Mouse (Mus musculus): ENCODE data around the gene Lrrc52. TPM values are rescaled to one million over a fixed set of nuclear protein-coding genes. Genes with fewer than 3 reads are reported as not detected.

Lrrc52 gene
- polyA plus RNA-seq, 1 experiment: not detected

DNA sequence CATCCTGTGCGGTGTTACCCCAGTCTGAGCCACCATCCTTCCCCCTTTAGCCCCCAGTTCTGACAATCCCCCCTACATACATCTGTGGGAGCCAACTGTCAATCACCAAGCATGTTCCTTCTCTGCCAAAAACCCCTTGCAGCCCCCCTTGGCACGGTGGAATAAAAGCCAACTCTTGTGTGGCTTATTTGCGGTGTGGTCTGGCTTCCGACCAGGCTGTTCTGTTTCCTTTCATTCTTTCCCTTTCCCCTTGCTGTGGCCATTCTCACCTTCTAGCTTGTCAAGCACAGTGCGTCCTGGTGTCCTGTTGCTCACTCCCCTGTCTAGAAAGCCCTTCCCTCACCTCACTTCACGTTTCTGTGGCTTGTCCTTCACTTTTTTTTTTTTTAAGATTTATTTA, 14.1 kb downstream of the Lrrc52 start:
- Histone ChIP-seq H3K4me3 (ENCODE audit: insufficient read depth, low read depth, low read length) (no peak overlapping the region), H3K4me1 (ENCODE audit: control insufficient read depth, insufficient read depth, insufficient read length, low read length) (no peaks in the 10 kb centered on the region), H3K27ac (replicated peaks; ENCODE audit: low read depth, low read length) (no peak overlapping the region)

- H3K27ac ChIP-seq (replicated peaks; ENCODE audit: low read depth, low read length): no peak overlapping the region
- no peak overlapping the region for H3K4me3 ChIP-seq (ENCODE audit: insufficient read depth, low read depth, low read length)
- H3K4me1 ChIP-seq (ENCODE audit: control insufficient read depth, insufficient read depth, insufficient read length, low read length): no peaks in the 10 kb centered on the region
Measured at GRCm38 (mm10) chr1:167448598-167448997, 18.0 kb downstream of the Lrrc52 start.

DNA sequence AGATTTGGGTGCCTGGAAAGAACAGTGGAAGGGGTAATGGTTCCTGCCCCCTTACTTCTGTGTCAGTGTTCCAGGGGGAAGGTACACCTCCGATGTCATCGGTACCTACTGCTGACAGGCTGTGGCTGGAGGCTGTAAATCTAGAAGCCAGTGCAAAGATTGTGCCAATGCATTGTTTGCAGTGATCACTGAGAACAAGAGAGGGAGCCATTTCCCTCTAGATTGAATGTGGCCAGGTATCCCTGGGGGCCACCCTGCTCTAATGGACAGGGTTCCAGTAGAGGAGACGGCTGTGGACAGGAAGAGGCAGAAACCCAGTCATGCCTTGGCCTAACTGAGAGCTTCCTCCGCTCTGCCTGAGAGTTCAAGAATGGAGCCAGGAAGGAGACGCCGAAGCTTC, 18.5 kb downstream of the Lrrc52 start:
- no peaks in the 10 kb centered on the region for H3K4me1 ChIP-seq (ENCODE audit: control insufficient read depth, insufficient read depth, insufficient read length, low read length)
- no peak overlapping the region for H3K4me3 ChIP-seq (ENCODE audit: insufficient read depth, low read depth, low read length)
- no peak overlapping the region for H3K27ac ChIP-seq (replicated peaks; ENCODE audit: low read depth, low read length)

- H3K27ac ChIP-seq (replicated peaks; ENCODE audit: low read depth, low read length): no peak overlapping the region
- H3K4me3 ChIP-seq (ENCODE audit: insufficient read depth, low read depth, low read length): no peak overlapping the region
- no peaks in the 10 kb centered on the region for H3K4me1 ChIP-seq (ENCODE audit: control insufficient read depth, insufficient read depth, insufficient read length, low read length)
Measured at GRCm38 (mm10) chr1:167446516-167446915, 20.1 kb downstream of the Lrrc52 start.

- Histone ChIP-seq H3K4me3 (ENCODE audit: insufficient read depth, low read depth, low read length) (no peak overlapping the region), H3K27ac (replicated peaks; ENCODE audit: low read depth, low read length) (no peak overlapping the region), H3K4me1 (ENCODE audit: control insufficient read depth, insufficient read depth, insufficient read length, low read length) (no peaks in the 10 kb centered on the region)
Measured at GRCm38 (mm10) chr1:167445167-167445566, 21.4 kb downstream of the Lrrc52 start.

- Histone ChIP-seq H3K4me1 (ENCODE audit: control insufficient read depth, insufficient read depth, insufficient read length, low read length) (no peaks in the 10 kb centered on the region), H3K4me3 (ENCODE audit: insufficient read depth, low read depth, low read length) (no peak overlapping the region), H3K27ac (replicated peaks; ENCODE audit: low read depth, low read length) (no peak overlapping the region)
Measured at GRCm38 (mm10) chr1:167438231-167438885, 28.2 kb downstream of the Lrrc52 start.

- no peaks in the 10 kb centered on the region for H3K4me1 ChIP-seq (ENCODE audit: control insufficient read depth, insufficient read depth, insufficient read length, low read length)
- no peak overlapping the region for H3K27ac ChIP-seq (replicated peaks; ENCODE audit: low read depth, low read length)
- H3K4me3 ChIP-seq (ENCODE audit: insufficient read depth, low read depth, low read length): no peak overlapping the region
Measured at GRCm38 (mm10) chr1:167437091-167437490, 29.5 kb downstream of the Lrrc52 start.

DNA sequence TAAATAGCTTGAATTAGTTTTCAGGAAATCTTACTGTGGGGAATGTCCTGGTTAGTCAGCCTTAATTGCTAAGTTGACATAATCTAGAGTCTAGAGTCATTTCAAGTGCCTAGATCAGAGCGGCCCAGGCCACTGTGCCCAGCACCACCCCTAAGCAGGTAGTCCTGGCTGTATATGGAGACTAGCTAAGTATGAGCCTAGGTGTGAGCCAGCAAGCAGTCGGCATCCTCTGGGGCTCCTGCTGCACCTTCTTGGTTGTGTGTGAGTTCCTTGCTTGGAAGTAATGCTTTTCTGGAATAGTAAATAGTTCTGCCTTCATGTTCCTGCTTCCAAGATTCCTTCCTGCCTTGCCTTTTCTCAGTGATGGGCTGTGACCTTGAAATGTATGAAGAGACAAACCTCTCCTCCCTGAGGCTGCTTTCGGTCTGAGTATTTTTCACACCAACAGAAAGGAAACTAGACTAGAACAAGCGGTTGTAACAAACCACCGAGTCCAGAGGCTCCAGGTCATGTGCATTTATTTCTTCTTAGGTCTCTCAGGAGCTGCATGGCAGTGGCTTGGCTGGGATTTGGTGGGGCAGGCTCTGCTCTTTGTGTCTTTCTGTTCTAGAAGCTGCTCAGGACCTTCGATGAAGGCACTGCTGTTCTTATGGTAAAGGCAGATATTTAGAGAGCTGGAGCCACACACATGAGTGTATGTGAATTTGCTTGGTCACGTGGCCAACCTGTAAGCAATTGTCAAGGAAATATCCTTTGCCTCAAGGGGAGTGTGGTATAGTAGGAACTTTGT, 30.2 kb downstream of the Lrrc52 start:
- Histone ChIP-seq H3K4me3 (ENCODE audit: insufficient read depth, low read depth, low read length) (no peak overlapping the region), H3K27ac (replicated peaks; ENCODE audit: low read depth, low read length) (no peak overlapping the region), H3K4me1 (ENCODE audit: control insufficient read depth, insufficient read depth, insufficient read length, low read length) (no peaks in the 10 kb centered on the region)

- Histone ChIP-seq H3K4me1 (ENCODE audit: control insufficient read depth, insufficient read depth, insufficient read length, low read length) (no peaks in the 10 kb centered on the region; the same call in 1 of the 2 replicates), H3K4me3 (ENCODE audit: insufficient read depth, low read depth, low read length) (no peak overlapping the region), H3K27ac (replicated peaks; ENCODE audit: low read depth, low read length) (no peak overlapping the region)
Measured at GRCm38 (mm10) chr1:167434931-167435330, 31.6 kb downstream of the Lrrc52 start.

DNA sequence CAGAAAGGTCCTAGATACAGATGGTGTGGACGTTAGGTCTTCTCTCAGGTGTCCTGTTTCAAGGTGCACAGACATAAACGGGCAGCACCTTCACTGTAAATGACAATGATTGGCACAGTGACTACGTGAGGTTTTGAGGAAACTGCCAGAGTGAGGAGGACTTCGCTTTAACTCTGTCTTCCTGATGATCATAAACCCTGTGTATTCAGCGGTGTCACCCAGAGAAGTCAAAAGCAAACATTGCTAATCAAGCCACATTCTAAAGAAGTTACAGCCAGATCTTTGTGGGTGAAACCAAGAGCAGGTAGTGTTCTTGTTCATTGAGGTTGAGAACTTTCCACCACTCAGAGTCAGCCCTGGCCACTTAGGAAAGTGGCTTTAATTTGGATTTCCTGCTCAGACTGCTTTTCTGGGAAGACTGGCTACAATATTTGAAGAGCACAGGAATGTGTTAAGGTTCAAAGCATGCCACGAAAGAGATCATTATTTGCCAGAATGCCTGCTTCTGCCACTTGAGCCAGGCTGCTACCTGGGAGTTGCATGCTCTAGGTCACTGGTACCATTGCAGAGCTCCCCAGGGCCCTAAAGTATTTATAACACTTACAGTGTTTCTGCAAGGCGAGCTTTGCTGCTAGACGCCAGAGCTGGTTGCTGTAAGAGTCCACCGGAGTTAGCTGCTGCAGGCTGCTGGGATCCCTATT, 35.5 kb downstream of the Lrrc52 start:
- Histone ChIP-seq H3K4me3 (ENCODE audit: insufficient read depth, low read depth, low read length) (no peak overlapping the region), H3K4me1 (ENCODE audit: control insufficient read depth, insufficient read depth, insufficient read length, low read length) (no peaks in the 10 kb centered on the region; the same call in 1 of the 2 replicates), H3K27ac (replicated peaks; ENCODE audit: low read depth, low read length) (no peak overlapping the region)

- Histone ChIP-seq H3K4me3 (ENCODE audit: insufficient read depth, low read depth, low read length) (no peak overlapping the region), H3K27ac (replicated peaks; ENCODE audit: low read depth, low read length) (no peak overlapping the region), H3K4me1 (ENCODE audit: control insufficient read depth, insufficient read depth, insufficient read length, low read length) (no peaks in the 10 kb centered on the region; the same call in 1 of the 2 replicates)
Measured at GRCm38 (mm10) chr1:167426681-167427080, 39.9 kb downstream of the Lrrc52 start.

DNA sequence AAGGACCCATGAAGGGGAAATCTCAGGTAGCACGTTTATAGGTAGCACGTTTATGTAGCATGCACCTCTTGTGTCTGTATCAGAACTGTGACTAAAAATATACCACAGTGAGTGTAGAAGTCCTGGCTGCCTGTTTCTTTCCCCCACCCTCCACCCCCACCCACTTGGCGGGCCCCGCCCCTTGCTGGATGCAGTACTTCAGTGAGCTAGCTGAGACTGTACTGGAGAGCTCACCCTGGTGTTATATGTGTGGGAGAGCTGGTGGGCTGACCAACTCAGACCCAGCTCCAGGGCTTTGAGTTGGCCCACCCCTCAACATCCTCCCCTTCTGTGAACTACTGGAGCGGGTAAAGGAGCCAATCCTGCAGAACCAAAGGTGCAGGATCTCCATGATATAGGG, 41.0 kb downstream of the Lrrc52 start:
- Histone ChIP-seq H3K4me1 (ENCODE audit: control insufficient read depth, insufficient read depth, insufficient read length, low read length) (no peaks in the 10 kb centered on the region; the same call in 1 of the 2 replicates), H3K27ac (replicated peaks; ENCODE audit: low read depth, low read length) (no peak overlapping the region), H3K4me3 (ENCODE audit: insufficient read depth, low read depth, low read length) (no peak overlapping the region)

DNA sequence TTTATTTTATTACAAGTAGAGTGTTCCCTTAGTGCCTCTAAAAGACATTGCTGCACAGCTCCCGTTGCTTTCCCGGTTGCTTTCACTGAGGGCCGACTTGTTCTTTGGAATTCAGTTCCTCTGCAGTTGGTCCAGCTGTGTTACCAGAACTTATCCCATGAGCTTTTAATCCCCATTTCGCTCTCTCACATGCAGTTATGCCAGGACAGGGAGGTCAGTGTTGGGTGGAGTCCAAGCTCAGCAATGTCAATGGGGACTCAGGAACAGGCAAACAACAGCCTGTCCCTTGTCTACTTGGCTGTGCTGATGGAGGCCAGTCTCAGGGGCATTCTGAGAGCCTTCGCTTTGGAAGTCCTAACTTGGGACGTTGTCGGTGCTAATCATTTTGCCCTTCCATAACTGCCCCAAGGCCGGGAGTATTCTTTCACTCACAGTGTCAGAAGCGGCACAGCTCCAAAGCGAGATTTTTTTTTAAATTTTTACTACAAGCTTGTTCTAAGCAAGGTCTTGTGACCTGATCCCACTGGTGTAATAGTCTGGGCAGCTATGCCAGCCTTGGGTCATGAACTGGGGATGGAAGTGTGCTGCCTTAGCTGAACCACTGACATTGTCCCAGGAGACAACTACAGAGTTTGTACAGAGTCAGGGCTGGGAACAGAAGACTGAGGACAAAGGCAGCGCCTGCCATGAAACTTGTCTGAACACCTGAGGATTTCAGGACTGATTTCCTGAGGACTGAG, 43.9 kb downstream of the Lrrc52 start:
- Histone ChIP-seq H3K4me3 (ENCODE audit: insufficient read depth, low read depth, low read length) (no peak overlapping the region), H3K27ac (replicated peaks; ENCODE audit: low read depth, low read length) (peak overlapping the region; percentile 60)

GRCm38 (mm10) chr1:167414846-167415245, 51.7 kb downstream of the Lrrc52 start:
- no peaks in the 10 kb centered on the region for H3K4me1 ChIP-seq (ENCODE audit: control insufficient read depth, insufficient read depth, insufficient read length, low read length)
- H3K4me3 ChIP-seq (ENCODE audit: insufficient read depth, low read depth, low read length): no peak overlapping the region

More for the DNA sequence above, 43.9 kb downstream of the Lrrc52 start:
- H3K4me1 ChIP-seq (ENCODE audit: control insufficient read depth, insufficient read depth, insufficient read length, low read length): no peaks in the 10 kb centered on the region

More at GRCm38 (mm10) chr1:167414846-167415245, 51.7 kb downstream of the Lrrc52 start:
- H3K27ac ChIP-seq (replicated peaks; ENCODE audit: low read depth, low read length): no peak overlapping the region

All from brown adipose tissue, adult 24 weeks (tissue).